Mouse (Mus musculus) layer of hippocampus, adult 18-20 months (tissue): ENCODE data around the gene Cit. TPM values are rescaled to one million over a fixed set of nuclear protein-coding genes. Genes with fewer than 3 reads are reported as not detected.

Experiments used
- DNase-seq, 2 experiments: peaks; one replicate each; pipeline ENCODE4 v3.0.0; 2022; ENCODE audit warnings: low spot score in 2 of 2
- total RNA-seq, 2 experiments: library from RNA; stranded (reverse); gene quantifications; 2 replicates each; pipeline ENCODE4 v1.2.3; 2021

Cit gene
- total RNA-seq, 2 experiments from 2014 or later: 59.8 to 72.5 TPM

GRCm38 (mm10) chr5:115908699-115909098 lies 63.6 kb downstream of the Cit start:
- DNase-seq: no peak

GRCm38 (mm10) chr5:115909106-115909505 lies 64.0 kb downstream of the Cit start:
- peak in 1 of 2 experiments; percentile 55 for DNase-seq

GRCm38 (mm10) chr5:115910491-115910890 lies 65.4 kb downstream of the Cit start:
- no peak for DNase-seq

DNA sequence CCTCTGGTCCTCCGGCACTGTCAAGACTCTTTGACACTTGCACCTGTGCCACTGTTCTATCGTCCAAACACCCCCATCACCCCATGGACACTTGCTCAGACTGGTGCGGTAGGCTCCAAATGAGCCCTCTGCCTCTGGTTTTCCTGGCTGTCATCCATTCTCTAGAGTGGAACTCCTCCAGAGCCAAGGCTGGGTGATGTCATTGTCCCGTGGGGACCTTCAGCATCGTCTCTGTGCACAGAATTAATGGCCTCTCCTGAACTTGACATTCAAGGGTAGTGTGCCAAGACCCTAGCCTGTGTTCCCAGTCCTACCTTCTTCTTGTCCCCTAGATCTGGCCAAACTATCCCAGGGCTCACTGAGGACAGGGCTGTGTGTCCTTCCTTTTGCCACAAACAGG lies 70.4 kb downstream of the Cit start:
- DNase-seq: no peak

DNA sequence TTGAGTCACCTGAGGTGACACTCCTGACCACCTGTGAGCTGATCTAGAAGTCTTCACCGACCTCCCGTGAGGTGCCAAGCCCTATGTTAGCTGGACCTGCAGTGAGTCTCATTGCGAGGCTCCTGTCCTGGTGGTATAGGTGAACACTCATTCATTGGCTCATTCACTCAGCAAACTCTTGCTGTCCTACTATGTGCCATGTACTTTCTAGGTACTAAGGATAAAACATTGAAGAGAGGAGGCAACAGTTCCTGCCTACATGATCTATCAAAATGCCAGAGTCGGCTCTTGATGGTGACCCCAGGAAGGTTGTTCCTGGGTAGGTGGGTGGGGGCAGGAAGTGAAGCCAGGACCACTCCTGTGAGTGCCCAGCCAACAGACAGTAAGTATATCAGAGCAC lies 72.9 kb downstream of the Cit start:
- no peak for DNase-seq

DNA sequence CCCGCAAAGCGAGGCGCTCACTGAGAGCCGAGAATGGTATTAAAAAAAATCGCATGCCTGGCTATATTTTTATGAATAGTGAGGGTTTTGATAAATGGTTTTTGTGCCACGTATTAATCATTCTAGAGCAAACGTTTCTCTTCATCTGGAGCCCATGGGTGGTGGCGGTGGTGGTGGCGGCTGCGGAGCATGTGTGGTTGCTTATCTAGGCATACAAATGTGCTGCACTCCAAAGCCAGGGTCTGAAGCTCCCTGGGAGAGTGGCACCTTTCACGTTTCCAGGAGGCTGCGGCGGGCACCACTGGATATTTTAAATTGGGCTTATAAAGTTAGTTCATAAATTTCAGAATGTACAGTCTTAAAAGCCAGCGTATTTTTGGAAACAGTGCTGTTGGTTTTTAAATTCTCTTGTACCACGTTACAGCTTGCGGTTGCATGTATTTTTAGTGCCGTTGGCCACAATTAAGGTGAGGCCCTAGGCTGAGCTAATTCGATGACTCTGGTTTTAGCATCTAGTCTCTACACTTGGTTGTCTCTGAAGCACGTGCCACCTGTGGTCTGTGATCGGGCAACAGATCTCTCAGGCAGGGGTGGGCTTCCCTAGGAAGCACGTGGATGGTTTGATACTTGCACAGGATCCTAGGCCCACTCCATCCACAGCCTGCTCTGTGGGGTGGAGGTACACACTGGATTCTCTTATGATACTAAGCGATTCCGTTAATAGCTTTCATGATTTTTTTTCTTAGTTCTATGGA lies 73.7 kb downstream of the Cit start:
- peak in 1 of 2 experiments; percentile 42 for DNase-seq

- DNase-seq: no peak
These were observed 76.9 kb downstream of the Cit start for GRCm38 (mm10) chr5:115921990-115922389.

DNA sequence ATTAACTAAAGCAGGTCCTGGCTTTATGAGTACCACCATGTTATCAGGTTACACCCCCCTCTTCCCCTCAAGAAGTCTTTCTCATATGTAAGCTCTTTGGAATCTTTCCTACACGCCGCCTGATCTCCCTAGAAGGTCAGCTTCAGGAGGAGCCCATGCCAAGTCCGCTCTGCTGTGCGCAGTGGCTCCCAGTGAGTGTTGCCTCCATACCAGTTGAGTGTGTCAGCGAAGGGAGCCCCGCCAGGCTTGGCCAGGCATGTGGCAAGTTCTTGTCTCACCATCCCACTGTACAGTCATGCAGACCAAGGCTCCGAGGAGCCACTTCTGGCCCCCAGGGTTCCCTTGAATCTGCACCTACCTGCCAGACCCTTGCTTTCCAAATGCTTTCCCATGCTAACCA lies 79.9 kb downstream of the Cit start:
- DNase-seq: no peak

- no peak for DNase-seq
These were observed 83.9 kb downstream of the Cit start for GRCm38 (mm10) chr5:115928786-115929507.

GRCm38 (mm10) chr5:115932325-115932724 lies 87.2 kb downstream of the Cit start:
- DNase-seq: no peak

GRCm38 (mm10) chr5:115936851-115937250 lies 91.8 kb downstream of the Cit start:
- no peak for DNase-seq

- no peak for DNase-seq
These were observed 92.5 kb downstream of the Cit start for GRCm38 (mm10) chr5:115937566-115937965.

DNA sequence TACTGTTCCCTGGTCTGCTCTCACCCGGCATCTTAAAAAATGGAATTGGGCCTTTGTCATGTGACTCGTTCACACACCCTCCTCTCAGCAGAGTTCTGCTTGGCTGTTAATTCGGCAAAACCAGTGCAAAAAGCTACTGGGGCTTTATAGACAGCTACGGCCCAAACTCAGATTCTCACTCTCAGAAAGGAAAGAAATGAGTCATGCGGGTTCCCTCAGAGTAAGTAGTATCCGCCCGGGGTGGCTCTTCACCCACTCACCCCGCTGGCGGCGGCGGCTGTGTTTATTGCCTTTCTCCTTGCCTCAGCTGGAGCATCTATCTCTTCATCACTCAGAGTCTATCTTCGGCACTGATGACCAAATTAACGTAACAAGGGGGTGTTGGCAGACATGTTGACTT lies 93.9 kb downstream of the Cit start:
- DNase-seq: no peak

DNA sequence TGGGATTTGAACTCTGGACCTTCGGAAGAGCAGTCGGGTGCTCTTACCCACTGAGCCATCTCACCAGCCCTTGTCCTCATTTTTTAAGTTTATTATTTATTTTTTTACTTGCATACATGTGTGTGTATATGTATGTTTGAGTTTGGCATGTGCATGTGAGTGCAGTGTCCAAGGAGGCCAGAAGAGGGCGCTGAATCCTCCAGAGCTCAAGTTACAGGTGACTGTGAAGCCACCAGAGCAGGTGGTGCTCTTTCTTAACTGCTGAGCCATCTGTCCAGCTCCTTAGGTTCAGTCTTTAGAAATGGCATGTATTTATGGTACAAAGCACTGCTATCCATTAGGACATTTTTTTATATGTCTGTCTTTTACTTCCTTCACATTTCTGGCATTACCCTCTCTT lies 97.3 kb downstream of the Cit start:
- DNase-seq: no peak

DNA sequence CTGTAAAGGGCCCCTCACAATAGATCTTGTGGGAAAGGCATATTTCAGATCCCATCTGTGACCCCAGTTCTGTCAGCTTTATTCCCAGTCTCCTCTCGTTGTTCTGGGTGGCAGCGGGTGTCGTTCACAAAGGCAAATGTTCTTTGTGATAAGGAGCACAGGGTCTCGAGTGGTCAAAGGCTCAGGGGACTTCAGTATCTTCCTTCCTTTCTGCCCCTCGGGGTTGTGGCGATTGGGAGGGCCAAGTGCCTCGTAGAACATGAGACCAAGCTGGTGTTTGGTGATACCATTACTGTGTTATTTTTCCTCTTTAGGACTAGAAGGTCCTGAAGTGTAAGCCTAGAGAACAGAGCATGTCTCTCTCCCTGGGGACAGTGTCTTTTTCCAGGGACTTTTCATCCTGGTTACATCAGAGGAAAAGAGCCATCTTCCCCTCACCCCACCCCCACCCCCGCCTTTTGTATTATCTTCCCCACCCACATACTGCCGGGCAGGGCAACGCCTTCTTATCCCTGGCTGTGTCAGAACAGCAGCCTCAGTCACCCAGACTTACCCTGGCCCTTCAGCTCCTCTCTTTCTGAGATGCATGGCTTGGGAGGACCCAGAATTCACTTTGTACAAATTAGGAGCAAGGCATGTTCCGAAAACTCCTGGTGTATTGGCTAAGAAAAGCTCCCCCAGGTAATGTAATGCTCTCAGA lies 99.9 kb downstream of the Cit start:
- no peak for DNase-seq

GRCm38 (mm10) chr5:115947622-115948353 lies 102.7 kb downstream of the Cit start:
- DNase-seq: no peak

- no peak for DNase-seq
These were observed 105.9 kb downstream of the Cit start for GRCm38 (mm10) chr5:115950936-115951335.

DNA sequence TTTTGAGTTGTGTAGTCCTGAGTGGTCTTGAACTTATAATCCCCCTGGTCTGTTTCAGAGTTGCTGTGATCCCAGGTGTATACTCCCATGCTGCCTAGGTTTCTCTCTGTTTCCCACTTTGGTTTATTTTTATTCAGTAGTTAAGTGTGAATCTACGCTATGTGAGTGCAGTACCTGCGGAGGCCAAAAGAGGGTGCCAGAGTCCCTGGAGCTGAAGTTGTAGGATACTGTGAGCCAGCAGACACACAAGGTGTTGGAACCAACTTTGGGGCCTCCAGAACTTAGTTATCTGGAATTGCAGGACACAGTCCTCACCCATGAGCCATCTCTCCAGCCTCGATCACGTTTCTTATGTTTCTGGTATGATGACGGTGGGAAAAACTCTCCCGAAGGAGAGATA lies 108.1 kb downstream of the Cit start:
- no peak for DNase-seq

GRCm38 (mm10) chr5:115954084-115954483 lies 109.0 kb downstream of the Cit start:
- peak in 1 of 2 experiments; percentile 21 for DNase-seq

GRCm38 (mm10) chr5:115954549-115954948 lies 109.5 kb downstream of the Cit start:
- DNase-seq: peak in 1 of 2 experiments; percentile 11

DNA sequence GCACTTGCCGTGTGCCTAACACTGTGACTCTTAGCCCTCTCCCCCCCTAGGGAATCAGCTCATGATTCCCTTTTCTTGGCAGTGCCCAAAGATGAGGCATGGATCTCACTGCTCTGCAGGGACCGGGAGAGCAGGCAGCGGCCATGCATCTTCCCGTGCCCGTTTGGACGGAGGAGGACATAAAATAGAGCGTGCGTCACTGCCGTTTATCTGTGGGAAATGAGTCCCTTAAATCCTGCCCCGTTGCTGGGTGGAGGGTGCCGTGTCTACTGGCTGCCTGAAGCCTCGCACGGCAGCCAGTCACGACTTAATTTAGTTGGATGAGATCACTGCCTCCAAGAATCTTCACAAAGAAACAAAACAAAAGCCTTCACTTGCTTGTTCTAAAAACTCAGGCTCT lies 110.1 kb downstream of the Cit start:
- peak in 1 of 2 experiments; percentile 33 for DNase-seq
